Mouse (Mus musculus): ENCODE results near the gene Slc25a25. TPM values are rescaled to one million over a fixed set of nuclear protein-coding genes. Genes with fewer than 3 reads are reported as not detected.

Gene Slc25a25
- total RNA-seq, 1 experiment: 22.1 TPM

DNA sequence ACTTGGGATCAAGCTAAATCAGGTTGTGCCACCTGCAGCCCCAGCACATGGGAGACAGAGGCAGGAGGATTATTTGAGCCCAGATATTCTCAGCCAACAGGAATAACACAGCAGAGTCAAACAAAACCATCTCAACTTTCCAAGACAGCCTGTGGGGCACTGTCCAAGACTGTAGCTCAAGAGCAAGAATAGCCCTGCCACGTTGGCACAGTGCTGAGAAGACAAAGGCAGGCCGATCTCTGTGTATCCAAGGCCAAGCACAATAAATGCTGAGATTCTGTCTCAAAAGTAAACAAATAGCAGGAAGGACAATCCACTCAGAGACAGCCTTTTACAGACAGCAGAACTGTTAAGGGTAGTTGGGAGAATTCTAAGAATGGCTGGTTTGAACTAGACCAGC lies 11.1 kb downstream of the Slc25a25 start:
- in situ Hi-C loops (cut with MboI; ENCODE audit: low sequenced_read_pairs in 2 of 2, unreplicated experiment in 2 of 2): no loop called here
- no peaks in the 10 kb centered on the region for H3K9me3 ChIP-seq (ENCODE audit: control insufficient read depth, insufficient read depth, low read depth, low read length)
- TF ChIP-seq MAFK (IDR thresholded peaks at IDR 0.05; ENCODE audit: insufficient read depth, low read depth, low read length): no peak
- no peak for TF ChIP-seq HCFC1 (IDR thresholded peaks at IDR 0.05; ENCODE audit: borderline replicate concordance, insufficient read depth, low read length)
- TF ChIP-seq ZNF384 (IDR thresholded peaks at IDR 0.05; ENCODE audit: low read depth, low read length): no peak
- TF ChIP-seq ZC3H11A (IDR thresholded peaks at IDR 0.05; ENCODE audit: borderline replicate concordance, low read depth, low read length): no peak
- no peak for TF ChIP-seq CHD2 (IDR thresholded peaks at IDR 0.05; ENCODE audit: low read depth, low read length)
- H3K27ac ChIP-seq (ENCODE audit: insufficient read depth, low read depth, low read length, poor library complexity, severe bottlenecking): no peak overlapping the region
- H3K4me3 ChIP-seq (ENCODE audit: insufficient read depth in 1 of 2, low read depth in 1 of 2, low read length in 2 of 2, poor library complexity in 1 of 2, severe bottlenecking in 1 of 2): no peak overlapping the region
- DNase-seq (ENCODE audit: low read depth, low spot score): no peak
- H3K36me3 ChIP-seq (ENCODE audit: control insufficient read depth, insufficient read depth, low read length, poor library complexity, severe bottlenecking): 0 out of 2 replicates have a peak, but pooled peaks cover 2% of the 10 kb centered on the region
- no peaks in the 10 kb centered on the region for H3K4me1 ChIP-seq (ENCODE audit: control insufficient read depth in 2 of 2, insufficient read depth in 2 of 2, low read length in 2 of 2, poor library complexity in 1 of 2)
- H3K9ac ChIP-seq (ENCODE audit: insufficient read depth, low read depth, low read length, poor library complexity, severe bottlenecking): no peak overlapping the region

DNA sequence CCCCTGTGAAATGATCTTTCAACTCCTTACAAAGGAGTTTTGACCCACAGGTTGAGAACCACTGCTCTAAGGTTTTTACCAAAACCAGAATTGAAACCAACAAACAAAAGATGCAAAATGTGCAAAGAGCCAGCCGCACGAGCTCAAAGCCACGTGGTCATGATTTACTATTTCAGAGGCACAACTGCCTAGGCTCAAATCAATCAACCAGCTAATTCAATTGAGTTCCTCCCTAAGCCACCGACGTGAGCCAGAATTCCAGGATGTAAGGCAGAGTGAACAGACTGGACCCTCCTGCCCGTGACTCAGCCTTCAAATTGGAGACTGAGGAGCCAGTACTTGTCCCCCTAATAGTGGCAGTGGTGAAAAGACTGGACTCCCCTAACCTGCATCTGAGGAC lies 12.1 kb downstream of the Slc25a25 start:
- Histone ChIP-seq H3K4me1 (ENCODE audit: control insufficient read depth in 2 of 2, insufficient read depth in 2 of 2, low read length in 2 of 2, poor library complexity in 1 of 2) (no peaks in the 10 kb centered on the region), H3K4me3 (ENCODE audit: insufficient read depth in 1 of 2, low read depth in 1 of 2, low read length in 2 of 2, poor library complexity in 1 of 2, severe bottlenecking in 1 of 2) (no peak overlapping the region), H3K9ac (ENCODE audit: insufficient read depth, low read depth, low read length, poor library complexity, severe bottlenecking) (no peak overlapping the region), H3K9me3 (ENCODE audit: control insufficient read depth, insufficient read depth, low read depth, low read length) (no peaks in the 10 kb centered on the region), H3K27ac (ENCODE audit: insufficient read depth, low read depth, low read length, poor library complexity, severe bottlenecking) (no peak overlapping the region), H3K36me3 (ENCODE audit: control insufficient read depth, insufficient read depth, low read length, poor library complexity, severe bottlenecking) (0 out of 2 replicates have a peak, but pooled peaks cover 2% of the 10 kb centered on the region)
- TF ChIP-seq CHD2 (IDR thresholded peaks at IDR 0.05; ENCODE audit: low read depth, low read length): no peak
- TF ChIP-seq ZC3H11A (IDR thresholded peaks at IDR 0.05; ENCODE audit: borderline replicate concordance, low read depth, low read length): no peak
- no peak for TF ChIP-seq ZNF384 (IDR thresholded peaks at IDR 0.05; ENCODE audit: low read depth, low read length)
- TF ChIP-seq HCFC1 (IDR thresholded peaks at IDR 0.05; ENCODE audit: borderline replicate concordance, insufficient read depth, low read length): no peak
- no peak for TF ChIP-seq MAFK (IDR thresholded peaks at IDR 0.05; ENCODE audit: insufficient read depth, low read depth, low read length)
- in situ Hi-C loops (cut with MboI; ENCODE audit: low sequenced_read_pairs in 2 of 2, unreplicated experiment in 2 of 2): no loop called here
- no peak for DNase-seq (ENCODE audit: low read depth, low spot score)

DNA sequence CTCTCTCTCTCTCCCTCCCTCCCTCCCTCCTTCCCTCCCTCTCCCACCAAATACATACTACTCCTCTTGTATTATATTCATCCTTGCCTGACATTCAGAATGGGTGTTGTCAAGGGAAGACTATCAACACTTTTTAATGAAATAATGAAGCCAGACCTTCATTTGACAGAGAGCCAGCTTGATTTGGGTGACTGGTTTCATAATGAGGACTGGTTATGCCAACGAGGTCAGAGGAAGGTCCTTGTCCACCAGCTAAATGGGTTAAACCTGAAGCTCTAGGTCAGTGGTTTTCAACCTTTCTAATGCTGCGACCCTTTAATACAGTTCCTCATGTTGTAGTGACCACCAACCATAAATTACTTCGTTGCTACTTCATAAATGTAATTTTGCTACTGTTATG lies 12.5 kb downstream of the Slc25a25 start:
- no peak overlapping the region for H3K9ac ChIP-seq (ENCODE audit: insufficient read depth, low read depth, low read length, poor library complexity, severe bottlenecking)
- H3K4me1 ChIP-seq (ENCODE audit: control insufficient read depth in 2 of 2, insufficient read depth in 2 of 2, low read length in 2 of 2, poor library complexity in 1 of 2): no peaks in the 10 kb centered on the region
- no peak overlapping the region for H3K4me3 ChIP-seq (ENCODE audit: insufficient read depth in 1 of 2, low read depth in 1 of 2, low read length in 2 of 2, poor library complexity in 1 of 2, severe bottlenecking in 1 of 2)
- no peaks in the 10 kb centered on the region for H3K9me3 ChIP-seq (ENCODE audit: control insufficient read depth, insufficient read depth, low read depth, low read length)
- in situ Hi-C loops (cut with MboI; ENCODE audit: low sequenced_read_pairs in 2 of 2, unreplicated experiment in 2 of 2): no loop called here
- H3K36me3 ChIP-seq (ENCODE audit: control insufficient read depth, insufficient read depth, low read length, poor library complexity, severe bottlenecking): 0 out of 2 replicates have a peak, but pooled peaks cover 2% of the 10 kb centered on the region
- H3K27ac ChIP-seq (ENCODE audit: insufficient read depth, low read depth, low read length, poor library complexity, severe bottlenecking): no peak overlapping the region
- TF ChIP-seq ZNF384 (IDR thresholded peaks at IDR 0.05; ENCODE audit: low read depth, low read length) (no peak), MAFK (IDR thresholded peaks at IDR 0.05; ENCODE audit: insufficient read depth, low read depth, low read length) (no peak), CHD2 (IDR thresholded peaks at IDR 0.05; ENCODE audit: low read depth, low read length) (no peak), HCFC1 (IDR thresholded peaks at IDR 0.05; ENCODE audit: borderline replicate concordance, insufficient read depth, low read length) (no peak), ZC3H11A (IDR thresholded peaks at IDR 0.05; ENCODE audit: borderline replicate concordance, low read depth, low read length) (no peak)
- DNase-seq (ENCODE audit: low read depth, low spot score): no peak

DNA sequence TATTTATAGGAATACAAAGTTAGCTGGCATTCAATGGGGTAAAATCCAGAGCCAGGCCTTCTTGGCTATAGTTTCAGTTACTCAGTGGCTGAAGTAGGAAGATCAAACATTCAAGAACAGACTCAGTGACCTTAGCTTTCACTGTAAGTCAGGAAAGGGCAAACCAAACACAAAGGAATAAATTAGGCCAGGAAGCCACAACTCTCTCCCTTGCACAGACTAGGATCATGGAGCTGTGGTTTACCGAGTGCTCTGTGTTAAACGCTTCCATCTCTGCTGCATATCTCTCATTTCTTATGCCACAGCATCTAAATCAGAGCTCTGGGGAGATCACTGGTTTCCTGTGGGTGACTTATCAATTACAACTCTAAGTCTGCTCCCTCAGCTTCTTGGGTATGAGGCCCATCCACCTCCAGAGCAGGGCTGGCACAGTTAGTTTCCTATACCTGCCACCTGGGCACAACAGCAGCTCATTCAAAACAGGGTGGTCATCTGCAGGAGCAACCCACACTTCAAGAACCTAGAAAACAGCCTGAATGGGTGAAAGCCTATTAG lies 13.6 kb downstream of the Slc25a25 start:
- Histone ChIP-seq H3K4me3 (ENCODE audit: insufficient read depth in 1 of 2, low read depth in 1 of 2, low read length in 2 of 2, poor library complexity in 1 of 2, severe bottlenecking in 1 of 2) (no peak overlapping the region), H3K9ac (ENCODE audit: insufficient read depth, low read depth, low read length, poor library complexity, severe bottlenecking) (no peak overlapping the region)
- in situ Hi-C loops (cut with MboI; ENCODE audit: low sequenced_read_pairs in 2 of 2, unreplicated experiment in 2 of 2): no loop called here

More for the DNA sequence above, 13.6 kb downstream of the Slc25a25 start:
- Histone ChIP-seq H3K9me3 (ENCODE audit: control insufficient read depth, insufficient read depth, low read depth, low read length) (no peaks in the 10 kb centered on the region), H3K36me3 (ENCODE audit: control insufficient read depth, insufficient read depth, low read length, poor library complexity, severe bottlenecking) (no peaks in the 10 kb centered on the region), H3K27ac (ENCODE audit: insufficient read depth, low read depth, low read length, poor library complexity, severe bottlenecking) (no peak overlapping the region), H3K4me1 (ENCODE audit: control insufficient read depth in 2 of 2, insufficient read depth in 2 of 2, low read length in 2 of 2, poor library complexity in 1 of 2) (no peaks in the 10 kb centered on the region)
- TF ChIP-seq ZNF384 (IDR thresholded peaks at IDR 0.05; ENCODE audit: low read depth, low read length): no peak
- TF ChIP-seq MAFK (IDR thresholded peaks at IDR 0.05; ENCODE audit: insufficient read depth, low read depth, low read length): no peak
- TF ChIP-seq CHD2 (IDR thresholded peaks at IDR 0.05; ENCODE audit: low read depth, low read length): no peak
- no peak for TF ChIP-seq HCFC1 (IDR thresholded peaks at IDR 0.05; ENCODE audit: borderline replicate concordance, insufficient read depth, low read length)
- no peak for TF ChIP-seq ZC3H11A (IDR thresholded peaks at IDR 0.05; ENCODE audit: borderline replicate concordance, low read depth, low read length)
- no peak for DNase-seq (ENCODE audit: low read depth, low spot score)

All from ES-E14 (cell line).